In genomic region chr9:109055271-109056030, GRCm38 (mm10) we compare ENCODE assay signal across 8 mouse cellular contexts. TPM values are rescaled to one million over a fixed set of nuclear protein-coding genes. Genes with fewer than 3 reads are reported as not detected.
DNase-seq lines count a peak whose midpoint lies in the region; ATAC-seq lines count a peak whose summit lies in the region.

No protein-coding gene starts in this region.

- no peak for ATAC-seq in forebrain, embryonic 11.5 days (replicated peaks; ENCODE audit: low FRiP score)
- ATAC-seq in liver, embryonic 12.5 days: no peak

- peaks cover 39% of the 10 kb centered on the region for H3K4me1 ChIP-seq in heart, embryonic 10.5 days
- H3K4me1 ChIP-seq in forebrain, embryonic 11.5 days (replicated peaks; ENCODE audit: control insufficient read depth, insufficient read depth, low read length): 0 out of 2 replicates have a peak, but pooled peaks cover 7% of the 10 kb centered on the region
- peaks cover 52% of the 10 kb centered on the region for H3K4me1 ChIP-seq in liver, embryonic 12.5 days

- no peaks in the 10 kb centered on the region for H3K27me3 ChIP-seq in heart, embryonic 10.5 days (ENCODE audit: insufficient read depth, poor library complexity, severe bottlenecking)
- H3K27me3 ChIP-seq in forebrain, embryonic 11.5 days (ENCODE audit: control insufficient read depth, insufficient read depth, low read length): no peaks in the 10 kb centered on the region
- no peaks in the 10 kb centered on the region for H3K27me3 ChIP-seq in liver, embryonic 12.5 days (replicated peaks)

- H3K36me3 ChIP-seq in heart, embryonic 10.5 days: peaks cover 61% of the 10 kb centered on the region
- H3K36me3 ChIP-seq in forebrain, embryonic 11.5 days (ENCODE audit: control insufficient read depth, insufficient read depth, low read length): no peaks in the 10 kb centered on the region; the same call in 1 of the 2 replicates
- peaks cover 32% of the 10 kb centered on the region for H3K36me3 ChIP-seq in liver, embryonic 12.5 days

- H3K4me3 ChIP-seq in heart, embryonic 10.5 days: peak overlapping the region; percentile 40; the same call in 1 of the 2 replicates
- H3K4me3 ChIP-seq in forebrain, embryonic 11.5 days (ENCODE audit: low read depth, low read length): no peak overlapping the region
- H3K4me3 ChIP-seq in liver, embryonic 12.5 days: peak overlapping the region; percentile 40

- H3K4me2 ChIP-seq in forebrain, embryonic 11.5 days (ENCODE audit: low read depth, low read length, severe bottlenecking): peak overlapping the region; percentile 29; the same call in 1 of the 2 replicates
- H3K4me2 ChIP-seq in liver, embryonic 12.5 days: peak overlapping the region; percentile 61

- peak overlapping the region; percentile 5; the same call in 1 of the 2 replicates for H3K9ac ChIP-seq in forebrain, embryonic 11.5 days (ENCODE audit: low read length)
- peak overlapping the region; percentile 50 for H3K9ac ChIP-seq in liver, embryonic 12.5 days

- WGBS in heart, embryonic 10.5 days: 83% methylated on average over 12 of the region's 12 CpGs
- 86% methylated on average over 12 of the region's 12 CpGs for WGBS in forebrain, embryonic 11.5 days
- 90% methylated on average over 12 of the region's 12 CpGs for WGBS in liver, embryonic 12.5 days (ENCODE audit: insufficient replicate concordance)

- intact Hi-C loops in heart, postnatal 10 days (cut with DNase I): no loop called here

- H3K27ac ChIP-seq in heart, embryonic 10.5 days: peak overlapping the region; percentile 85
- no peak overlapping the region for H3K27ac ChIP-seq in forebrain, embryonic 11.5 days (ENCODE audit: low read depth, low read length)
- H3K27ac ChIP-seq in liver, embryonic 12.5 days: peak overlapping the region; percentile 45; the same call in 1 of the 2 replicates

- no peaks in the 10 kb centered on the region for H3K9me3 ChIP-seq in heart, embryonic 10.5 days
- no peaks in the 10 kb centered on the region for H3K9me3 ChIP-seq in forebrain, embryonic 11.5 days (ENCODE audit: control insufficient read depth, low read length)
- H3K9me3 ChIP-seq in liver, embryonic 12.5 days (replicated peaks): no peaks in the 10 kb centered on the region

- no peak for DNase-seq in heart, embryonic 10.5 days (ENCODE audit: low spot score)
- DNase-seq in heart, postnatal 10 days: no peak
- peak; percentile 12 to 23 for DNase-seq in B cell, adult 2 months
- no peak for DNase-seq in forebrain, embryonic 11.5 days (ENCODE audit: low spot score)
- DNase-seq in ovary, postnatal 14 days (ENCODE audit: low spot score): no peak
- DNase-seq in Muller cell, postnatal 12 days (ENCODE audit: inconsistent ontology term): no peak
- DNase-seq in adrenal gland, adult (ENCODE audit: inconsistent age in 2 of 2, low spot score in 1 of 2): no peak

RNA-seq across cellular contexts. Expression of gene Trex1, which starts 4.1 kb away (rescaled TPM):
- 8.2 and 8.9 TPM in 2 replicates for polyA plus RNA-seq in heart, embryonic 10.5 days (2016; fragmentation: Nextera tagmentation; extraction: Ambion mirVana)
- total RNA-seq in heart, postnatal 10 days (2021): 10 to 100 TPM in 1 of 2 experiments, 1 to 10 TPM in 1; 9.8 to 12.2 TPM
- 5.9 and 8.2 TPM in 2 replicates for polyA plus RNA-seq in forebrain, embryonic 11.5 days (2014; fragmentation: Nextera tagmentation; extraction: Ambion mirVana)
- polyA plus RNA-seq in liver, embryonic 12.5 days (2016; fragmentation: Nextera tagmentation; extraction: Ambion mirVana): 8.8 and 9.1 TPM in 2 replicates

RNA-seq across cellular contexts. Expression of gene Shisa5, which starts 17.1 kb away (rescaled TPM):
- polyA plus RNA-seq in heart, embryonic 10.5 days (2016; fragmentation: Nextera tagmentation; extraction: Ambion mirVana): 58.2 and 68.5 TPM in 2 replicates
- 10 to 100 TPM; 51.6 to 53.2 TPM for total RNA-seq in heart, postnatal 10 days (2021)
- 30.4 and 33.9 TPM in 2 replicates for polyA plus RNA-seq in forebrain, embryonic 11.5 days (2014; fragmentation: Nextera tagmentation; extraction: Ambion mirVana)
- 19.0 and 21.5 TPM in 2 replicates for polyA plus RNA-seq in liver, embryonic 12.5 days (2016; fragmentation: Nextera tagmentation; extraction: Ambion mirVana)

RNA-seq across cellular contexts. Expression of gene Atrip, which starts 18.5 kb away (rescaled TPM):
- polyA plus RNA-seq in heart, embryonic 10.5 days (2016; fragmentation: Nextera tagmentation; extraction: Ambion mirVana): 20.6 and 26.8 TPM in 2 replicates
- total RNA-seq in heart, postnatal 10 days (2021): 10 to 100 TPM in 1 of 2 experiments, 1 to 10 TPM in 1; 9.2 to 10.4 TPM
- polyA plus RNA-seq in forebrain, embryonic 11.5 days (2014; fragmentation: Nextera tagmentation; extraction: Ambion mirVana): 28.1 and 32.1 TPM in 2 replicates
- 18.6 and 19.4 TPM in 2 replicates for polyA plus RNA-seq in liver, embryonic 12.5 days (2016; fragmentation: Nextera tagmentation; extraction: Ambion mirVana)

RNA-seq across cellular contexts. Expression of gene Ccdc51, which starts 26.8 kb away (rescaled TPM):
- 19.1 and 19.7 TPM in 2 replicates for polyA plus RNA-seq in heart, embryonic 10.5 days (2016; fragmentation: Nextera tagmentation; extraction: Ambion mirVana)
- total RNA-seq in heart, postnatal 10 days (2021): 10 to 100 TPM; 10.3 to 12.4 TPM
- polyA plus RNA-seq in forebrain, embryonic 11.5 days (2014; fragmentation: Nextera tagmentation; extraction: Ambion mirVana): 13.2 and 17.4 TPM in 2 replicates
- 14.5 and 15.3 TPM in 2 replicates for polyA plus RNA-seq in liver, embryonic 12.5 days (2016; fragmentation: Nextera tagmentation; extraction: Ambion mirVana)

RNA-seq across cellular contexts. Expression of gene Tma7, which starts 26.9 kb away (rescaled TPM):
- 734 and 774 TPM in 2 replicates for polyA plus RNA-seq in heart, embryonic 10.5 days (2016; fragmentation: Nextera tagmentation; extraction: Ambion mirVana)
- 100 to 1,000 TPM; 272 to 274 TPM for total RNA-seq in heart, postnatal 10 days (2021)
- polyA plus RNA-seq in forebrain, embryonic 11.5 days (2014; fragmentation: Nextera tagmentation; extraction: Ambion mirVana): 671 and 746 TPM in 2 replicates
- polyA plus RNA-seq in liver, embryonic 12.5 days (2016; fragmentation: Nextera tagmentation; extraction: Ambion mirVana): 522 and 538 TPM in 2 replicates

Comparison
In these comparisons a context has a peak if more than half of its experiments do, and no peak if none do; other contexts are left out.
1. DNase-seq: peak in B cell, adult 2 months (2 of 2); none in heart, embryonic 10.5 days (single experiment), heart, postnatal 10 days (0 of 2), forebrain, embryonic 11.5 days (single experiment), ovary, postnatal 14 days (single experiment), Muller cell, postnatal 12 days (single experiment) and adrenal gland, adult (0 of 2).